Mouse (Mus musculus): Measurements from ENCODE around the gene Dhx16. TPM values are rescaled to one million over a fixed set of nuclear protein-coding genes. Genes with fewer than 3 reads are reported as not detected.
A peak's percentile ranks its signal among the peaks of the same experiment; 100 is the strongest.
"Not testable (repeated sequence)": the region's sequence is repeated elsewhere in the genome, so short reads cannot be mapped to it uniquely, and the experiment has no call there.

The Dhx16 gene
- total and polyA plus RNA-seq, 2 experiments = 18.5 to 52.2 TPM

DNA sequence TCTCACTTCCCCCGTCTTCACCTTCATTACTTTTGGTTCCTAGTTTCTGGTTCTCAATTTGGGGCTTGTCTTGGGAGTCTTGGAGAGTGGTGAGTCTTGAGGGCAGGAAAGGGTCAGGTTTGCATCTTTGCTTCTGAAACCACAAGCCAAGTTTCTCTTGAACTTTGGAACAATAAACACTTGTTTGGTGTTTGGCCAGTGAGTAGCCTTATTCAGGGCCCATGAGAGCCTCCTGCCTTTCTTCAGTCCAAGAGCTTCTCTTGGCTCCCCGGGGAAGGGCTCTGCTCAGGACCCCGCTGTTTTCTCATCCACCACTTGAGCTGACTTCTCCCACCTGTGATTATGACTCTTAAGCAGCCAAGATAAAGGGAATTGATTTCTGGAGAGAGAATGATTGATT, 42.9 kb downstream of the Dhx16 start:
- Histone ChIP-seq H3K9ac (ENCODE audit: low read depth, low read length) (no peak overlapping the region), H3K4me3 (ENCODE audit: insufficient read depth, low read depth, low read length) (no peak overlapping the region), H3K79me2 (ENCODE audit: control insufficient read depth, insufficient read depth, low read length) (no peaks in the 10 kb centered on the region; the same call in 1 of the 2 replicates), H3K27me3 (ENCODE audit: control insufficient read depth, insufficient read depth, low read length) (no peaks in the 10 kb centered on the region), H3K36me3 (ENCODE audit: control insufficient read depth, insufficient read depth, low read length) (peaks cover 46% of the 10 kb centered on the region), H3K27ac (replicated peaks; ENCODE audit: insufficient read depth, low read depth, low read length) (peak overlapping the region; percentile 31; the same call in 1 of the 2 replicates), H3K4me1 (ENCODE audit: control insufficient read depth, insufficient read depth, low read length) (peaks cover 17% of the 10 kb centered on the region)
- no peak for TF ChIP-seq POLR2A (IDR thresholded peaks at IDR 0.05; ENCODE audit: extremely low read depth, insufficient read depth, low read length)
- no peak for TF ChIP-seq CTCF (IDR thresholded peaks at IDR 0.05; ENCODE audit: low read depth, low read length)
- 51% methylated on average over 3 of the region's 3 CpGs for WGBS
- DNase-seq (ENCODE audit: extremely low read depth, low read depth, low spot score) = peak; percentile 83

DNA sequence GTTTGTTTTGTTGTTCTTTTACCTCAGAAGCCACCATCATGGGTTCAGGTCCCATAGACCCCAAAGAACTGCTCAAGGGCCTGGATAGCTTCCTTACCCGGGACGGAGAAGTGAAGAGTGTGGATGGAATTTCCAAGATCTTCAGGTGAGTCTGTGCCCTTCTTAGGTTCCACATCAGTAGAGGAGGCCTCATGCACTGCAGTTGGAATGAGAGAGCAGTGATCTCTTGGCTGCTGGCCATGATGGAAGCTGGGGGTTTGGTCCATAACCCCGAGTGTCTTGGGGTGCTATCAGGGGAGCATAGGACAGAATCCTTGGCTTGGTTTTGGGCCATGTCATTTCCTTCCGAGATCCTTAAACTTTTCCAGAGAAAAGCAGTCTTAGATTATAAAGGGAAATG, 43.7 kb downstream of the Dhx16 start:
- Histone ChIP-seq H3K36me3 (ENCODE audit: control insufficient read depth, insufficient read depth, low read length) (peaks cover 49% of the 10 kb centered on the region), H3K4me3 (ENCODE audit: insufficient read depth, low read depth, low read length) (no peak overlapping the region), H3K4me1 (ENCODE audit: control insufficient read depth, insufficient read depth, low read length) (peaks cover 17% of the 10 kb centered on the region), H3K79me2 (ENCODE audit: control insufficient read depth, insufficient read depth, low read length) (no peaks in the 10 kb centered on the region; the same call in 1 of the 2 replicates), H3K27ac (replicated peaks; ENCODE audit: insufficient read depth, low read depth, low read length) (no peak overlapping the region), H3K9ac (ENCODE audit: low read depth, low read length) (peak overlapping the region; percentile 28; the same call in 1 of the 2 replicates), H3K27me3 (ENCODE audit: control insufficient read depth, insufficient read depth, low read length) (no peaks in the 10 kb centered on the region)
- DNase-seq (ENCODE audit: extremely low read depth, low read depth, low spot score) = no peak
- whole genome bisulfite sequencing = 75% methylated on average over 4 of the region's 4 CpGs
- TF ChIP-seq CTCF (IDR thresholded peaks at IDR 0.05; ENCODE audit: low read depth, low read length) (no peak), POLR2A (IDR thresholded peaks at IDR 0.05; ENCODE audit: extremely low read depth, insufficient read depth, low read length) (no peak)

DNA sequence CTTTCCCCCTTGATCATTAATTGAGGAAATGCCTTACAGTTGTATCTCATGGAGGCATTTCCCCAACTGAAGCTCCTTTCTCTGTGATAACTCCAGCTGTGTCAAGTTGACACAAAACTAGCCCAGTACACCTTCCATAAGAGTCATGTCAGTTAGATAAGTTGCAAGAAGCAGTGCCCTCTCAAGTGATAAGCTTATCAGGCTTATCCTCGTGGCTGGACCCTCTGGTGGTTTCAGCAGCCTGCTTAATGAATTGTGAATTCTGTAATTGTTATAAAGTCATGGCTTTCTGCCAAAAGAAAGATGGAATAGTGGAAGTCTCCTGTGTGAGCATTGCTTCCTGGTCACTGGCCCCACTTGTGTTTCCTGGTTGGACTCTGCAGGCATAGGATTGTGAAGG, 47.9 kb downstream of the Dhx16 start:
- DNase-seq (ENCODE audit: extremely low read depth, low read depth, low spot score) = no peak
- Histone ChIP-seq H3K9ac (ENCODE audit: low read depth, low read length) (no peak overlapping the region), H3K79me2 (ENCODE audit: control insufficient read depth, insufficient read depth, low read length) (no peaks in the 10 kb centered on the region; the same call in 1 of the 2 replicates), H3K36me3 (ENCODE audit: control insufficient read depth, insufficient read depth, low read length) (peaks cover 67% of the 10 kb centered on the region), H3K27me3 (ENCODE audit: control insufficient read depth, insufficient read depth, low read length) (no peaks in the 10 kb centered on the region), H3K4me1 (ENCODE audit: control insufficient read depth, insufficient read depth, low read length) (peaks cover 4% of the 10 kb centered on the region), H3K4me3 (ENCODE audit: insufficient read depth, low read depth, low read length) (no peak overlapping the region), H3K27ac (replicated peaks; ENCODE audit: insufficient read depth, low read depth, low read length) (no peak overlapping the region)
- no peak for TF ChIP-seq POLR2A (IDR thresholded peaks at IDR 0.05; ENCODE audit: extremely low read depth, insufficient read depth, low read length)
- 68% methylated on average over 1 of the region's 1 CpGs for WGBS

DNA sequence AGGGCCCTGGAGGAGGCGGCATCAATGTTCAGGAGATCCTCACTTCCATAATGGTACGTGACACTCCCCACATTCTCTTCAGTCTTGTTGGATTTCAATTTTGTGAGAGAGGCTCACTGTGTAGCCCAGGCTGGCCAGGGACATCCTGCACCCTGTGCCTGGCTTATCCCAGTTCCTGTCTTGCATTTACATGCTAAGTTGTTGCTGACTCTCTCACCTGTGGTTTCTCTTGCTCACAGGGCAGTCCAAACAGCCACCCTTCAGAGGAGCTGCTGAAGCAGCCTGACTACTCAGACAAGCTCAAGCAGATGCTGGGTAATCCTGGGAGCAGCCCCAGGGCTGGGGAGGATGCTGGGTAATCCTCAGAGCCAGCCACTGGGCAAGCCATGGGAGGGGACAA, 49.9 kb downstream of the Dhx16 start:
- TF ChIP-seq POLR2A (IDR thresholded peaks at IDR 0.05; ENCODE audit: extremely low read depth, insufficient read depth, low read length) (no peak), CTCF (IDR thresholded peaks at IDR 0.05; ENCODE audit: low read depth, low read length) (no peak)
- Histone ChIP-seq H3K36me3 (ENCODE audit: control insufficient read depth, insufficient read depth, low read length) (peaks cover 50% of the 10 kb centered on the region), H3K27ac (replicated peaks; ENCODE audit: insufficient read depth, low read depth, low read length) (no peak overlapping the region), H3K4me1 (ENCODE audit: control insufficient read depth, insufficient read depth, low read length) (no peaks in the 10 kb centered on the region), H3K4me3 (ENCODE audit: insufficient read depth, low read depth, low read length) (no peak overlapping the region), H3K79me2 (ENCODE audit: control insufficient read depth, insufficient read depth, low read length) (no peaks in the 10 kb centered on the region), H3K9ac (ENCODE audit: low read depth, low read length) (no peak overlapping the region), H3K27me3 (ENCODE audit: control insufficient read depth, insufficient read depth, low read length) (no peaks in the 10 kb centered on the region)
- DNase-seq (ENCODE audit: extremely low read depth, low read depth, low spot score) = peak; percentile 3
- WGBS = 96% methylated on average over 2 of the region's 2 CpGs

DNA sequence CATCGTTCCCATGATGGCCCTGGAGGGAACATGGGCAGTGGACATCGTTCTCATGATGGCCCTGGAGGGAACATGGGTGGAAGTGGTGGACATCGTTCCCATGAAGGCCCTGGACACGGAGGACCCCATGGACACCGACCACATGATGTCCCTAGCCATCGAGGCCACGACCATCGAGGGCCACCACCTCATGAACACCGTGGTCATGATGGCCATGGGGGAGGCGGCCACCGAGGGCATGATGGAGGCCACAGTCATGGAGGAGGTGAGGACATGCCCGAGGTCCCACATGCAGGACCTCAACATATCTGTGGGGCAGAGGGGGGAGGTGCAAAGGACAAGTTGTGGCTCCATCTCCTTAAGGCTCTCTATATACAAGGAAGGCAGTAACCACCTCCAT, 51.0 kb downstream of the Dhx16 start:
- Histone ChIP-seq H3K79me2 (ENCODE audit: control insufficient read depth, insufficient read depth, low read length) (no peaks in the 10 kb centered on the region), H3K4me3 (ENCODE audit: insufficient read depth, low read depth, low read length) (no peak overlapping the region), H3K4me1 (ENCODE audit: control insufficient read depth, insufficient read depth, low read length) (no peaks in the 10 kb centered on the region), H3K27ac (replicated peaks; ENCODE audit: insufficient read depth, low read depth, low read length) (no peak overlapping the region), H3K36me3 (ENCODE audit: control insufficient read depth, insufficient read depth, low read length) (peaks cover 40% of the 10 kb centered on the region), H3K27me3 (ENCODE audit: control insufficient read depth, insufficient read depth, low read length) (no peaks in the 10 kb centered on the region), H3K9ac (ENCODE audit: low read depth, low read length) (no peak overlapping the region)
- TF ChIP-seq CTCF (IDR thresholded peaks at IDR 0.05; ENCODE audit: low read depth, low read length) = no peak
- WGBS = 92% methylated on average over 12 of the region's 12 CpGs
- no peak for DNase-seq (ENCODE audit: extremely low read depth, low read depth, low spot score)

DNA sequence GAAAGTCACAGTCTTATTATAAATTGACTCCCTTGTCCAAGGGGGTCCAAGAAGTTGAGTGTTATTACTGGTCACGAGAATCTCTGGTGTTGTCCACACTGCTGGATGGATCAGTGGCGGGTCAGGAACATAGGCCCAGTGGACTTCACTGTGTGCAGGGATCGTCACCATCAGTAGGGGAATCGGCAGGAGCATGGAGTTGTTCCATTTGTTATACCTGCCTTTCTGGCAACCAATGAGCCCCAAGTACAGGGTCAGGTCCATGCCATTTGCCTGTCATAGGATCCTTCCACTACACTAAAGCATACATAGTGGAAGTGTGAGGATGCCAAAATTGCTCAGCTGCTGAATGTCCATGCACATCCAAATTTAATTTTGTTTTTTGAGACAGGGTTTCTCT, 53.0 kb downstream of the Dhx16 start:
- H3K36me3 ChIP-seq (ENCODE audit: control insufficient read depth, insufficient read depth, low read length) = peaks cover 25% of the 10 kb centered on the region
- TF ChIP-seq CTCF (IDR thresholded peaks at IDR 0.05; ENCODE audit: low read depth, low read length) = no peak
- no peak for TF ChIP-seq POLR2A (IDR thresholded peaks at IDR 0.05; ENCODE audit: extremely low read depth, insufficient read depth, low read length)
- WGBS = 80% methylated on average over 4 of the region's 4 CpGs

DNA sequence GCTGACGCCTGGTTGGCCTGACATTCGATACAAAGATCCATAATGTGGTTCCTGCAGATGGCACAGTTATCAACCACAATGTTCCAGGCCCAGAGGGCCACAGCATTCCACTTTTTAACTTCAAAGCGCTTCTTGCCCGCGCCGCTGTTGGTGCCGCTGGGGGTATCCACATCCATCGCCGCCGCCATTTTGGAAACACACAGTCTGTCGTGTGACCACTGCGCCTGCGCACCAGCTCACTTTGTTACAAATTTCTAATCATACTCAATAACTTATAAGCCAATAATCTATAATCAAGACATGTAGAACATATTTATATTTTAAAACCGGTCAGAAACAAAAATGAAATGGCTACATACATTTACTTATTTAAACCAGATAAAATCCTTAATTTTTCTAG, 56.1 kb downstream of the Dhx16 start:
- H3K27me3 ChIP-seq (ENCODE audit: control insufficient read depth, insufficient read depth, low read length); H3K27ac ChIP-seq (replicated peaks; ENCODE audit: insufficient read depth, low read depth, low read length); H3K79me2 ChIP-seq (ENCODE audit: control insufficient read depth, insufficient read depth, low read length); H3K36me3 ChIP-seq (ENCODE audit: control insufficient read depth, insufficient read depth, low read length); DNase-seq (ENCODE audit: extremely low read depth, low read depth, low spot score); H3K4me1 ChIP-seq (ENCODE audit: control insufficient read depth, insufficient read depth, low read length); H3K9ac ChIP-seq (ENCODE audit: low read depth, low read length); H3K4me3 ChIP-seq (ENCODE audit: insufficient read depth, low read depth, low read length): not testable (repeated sequence)
- WGBS = 86% methylated on average over 14 of the region's 14 CpGs

More for the DNA sequence above, 53.0 kb downstream of the Dhx16 start:
- H3K27ac ChIP-seq (replicated peaks; ENCODE audit: insufficient read depth, low read depth, low read length) = no peak overlapping the region
- peak; percentile 41 for DNase-seq (ENCODE audit: extremely low read depth, low read depth, low spot score)
- no peak overlapping the region for H3K4me3 ChIP-seq (ENCODE audit: insufficient read depth, low read depth, low read length)
- H3K27me3 ChIP-seq (ENCODE audit: control insufficient read depth, insufficient read depth, low read length) = no peaks in the 10 kb centered on the region
- no peaks in the 10 kb centered on the region for H3K79me2 ChIP-seq (ENCODE audit: control insufficient read depth, insufficient read depth, low read length)
- no peaks in the 10 kb centered on the region for H3K4me1 ChIP-seq (ENCODE audit: control insufficient read depth, insufficient read depth, low read length)
- no peak overlapping the region for H3K9ac ChIP-seq (ENCODE audit: low read depth, low read length)

Data from liver, adult 2 months (tissue).